Mouse (Mus musculus) hindbrain, embryonic 14.5 days (tissue): ENCODE measurements at regions not wholly inside any gene's neighbourhood (a gene's known extent, or its start where the extent isn't known, plus 50 kb on each side); places are given as distances from the start of the nearest gene placed in this dataset.

Experiments used
- ATAC-seq: fragments of 200-750 bp; cut with Nextera tagmentation; 2 replicates; pipeline ENCODE4 v1.8.0; 2017; ENCODE audit warnings: moderate number of reproducible peaks, mild to moderate bottlenecking, moderate TSS enrichment, moderate library complexity; ENCODE audit not compliant: low FRiP score
- DNase-seq: peaks from one replicate; pipeline ENCODE4 v3.0.0-alpha.2; 2015; ENCODE audit warnings: low spot score
- H3K27ac ChIP-seq: fragments of 300-500 bp; sonication (generic); 2 replicates; pipeline ENCODE4 v1.5.1; 2014; ENCODE audit warnings: mild to moderate bottlenecking, moderate library complexity
- H3K27me3 ChIP-seq: fragments of 300-500 bp; sonication (generic); 2 replicates; pipeline ENCODE4 v1.6.1; 2014; ENCODE audit warnings: mild to moderate bottlenecking, low read length, mixed read lengths; ENCODE audit not compliant: control insufficient read depth, insufficient read depth
- H3K36me3 ChIP-seq: fragments of 300-500 bp; sonication (generic); replicated peaks from 2 replicates; pipeline ENCODE4 v1.6.1; 2014; ENCODE audit not compliant: control insufficient read depth, insufficient read depth
- H3K4me1 ChIP-seq: fragments of 300-500 bp; sonication (generic); replicated peaks from 2 replicates; pipeline ENCODE4 v1.6.1; 2014; ENCODE audit warnings: antibody characterized with exemption, low read length, mixed read lengths; ENCODE audit not compliant: control insufficient read depth, insufficient read depth
- H3K4me2 ChIP-seq: fragments of 300-500 bp; sonication (generic); replicated peaks from 2 replicates; pipeline ENCODE4 v1.6.1; 2014; ENCODE audit warnings: mild to moderate bottlenecking, moderate library complexity
- H3K4me3 ChIP-seq: fragments of 300-500 bp; sonication (generic); replicated peaks from 2 replicates; pipeline ENCODE4 v1.5.1; 2014; ENCODE audit warnings: mild to moderate bottlenecking, low read length
- H3K9ac ChIP-seq: fragments of 300-500 bp; sonication (generic); 2 replicates; pipeline ENCODE4 v1.6.1; 2014
- H3K9me3 ChIP-seq: fragments of 300-500 bp; sonication (generic); 2 replicates; pipeline ENCODE4 v1.6.1; 2016; ENCODE audit warnings: low read length; ENCODE audit not compliant: control insufficient read depth
- WGBS: fragments of 180-500 bp; shearing (Covaris S2); extraction: QIAGEN DNeasy Blood & Tissue Kit; methylation state at CpG from one replicate; pipeline ENCODE4 v1.1.7; 2014; 5-methylcytosine and 5-hydroxymethylcytosine counted together

GRCm38 (mm10) chr3:99665363-99665762 lies 219.8 kb upstream of the Spag17 start:
- H3K4me2 ChIP-seq, result no peak overlapping the region
- H3K4me1 ChIP-seq, result no peaks in the 10 kb centered on the region
- no peaks in the 10 kb centered on the region for H3K27me3 ChIP-seq
- no peaks in the 10 kb centered on the region for H3K36me3 ChIP-seq
- no peak overlapping the region for H3K27ac ChIP-seq
- no peak for DNase-seq
- H3K9ac ChIP-seq, result no peak overlapping the region
- no peak overlapping the region for H3K4me3 ChIP-seq
- H3K9me3 ChIP-seq, result no peaks in the 10 kb centered on the region
- WGBS, result 75% methylated on average over 5 of the region's 5 CpGs
- ATAC-seq, result no peak

- ATAC-seq (0 out of 2 replicates have a peak, but pooled peaks have one; percentile 24), DNase-seq (no peak)
- Histone ChIP-seq H3K4me2 (no peak overlapping the region), H3K27ac (no peak overlapping the region), H3K9me3 (no peaks in the 10 kb centered on the region), H3K36me3 (no peaks in the 10 kb centered on the region), H3K9ac (no peak overlapping the region), H3K4me1 (no peaks in the 10 kb centered on the region), H3K27me3 (no peaks in the 10 kb centered on the region), H3K4me3 (no peak overlapping the region)
- WGBS, result 33% methylated on average over 10 of the region's 10 CpGs
Measured at GRCm38 (mm10) chr3:99665902-99666768, 219.1 kb upstream of the Spag17 start.

GRCm38 (mm10) chr3:99674145-99674544 lies 211.1 kb upstream of the Spag17 start:
- H3K9me3 ChIP-seq, result no peaks in the 10 kb centered on the region
- DNase-seq (no peak), ATAC-seq (no peak)
- no peak overlapping the region for H3K4me2 ChIP-seq
- no peaks in the 10 kb centered on the region for H3K27me3 ChIP-seq
- 94% methylated on average over 2 of the region's 2 CpGs for WGBS
- no peaks in the 10 kb centered on the region for H3K36me3 ChIP-seq
- no peak overlapping the region for H3K9ac ChIP-seq
- no peaks in the 10 kb centered on the region for H3K4me1 ChIP-seq
- no peak overlapping the region for H3K27ac ChIP-seq
- no peak overlapping the region for H3K4me3 ChIP-seq

- no peak overlapping the region for H3K9ac ChIP-seq
- H3K27me3 ChIP-seq, result no peaks in the 10 kb centered on the region
- no peaks in the 10 kb centered on the region for H3K4me1 ChIP-seq
- H3K4me2 ChIP-seq, result no peak overlapping the region
- DNase-seq (no peak), ATAC-seq (no peak)
- 94% methylated on average over 4 of the region's 4 CpGs for WGBS
- no peaks in the 10 kb centered on the region for H3K36me3 ChIP-seq
- H3K4me3 ChIP-seq, result no peak overlapping the region
- H3K9me3 ChIP-seq, result no peaks in the 10 kb centered on the region
- H3K27ac ChIP-seq, result no peak overlapping the region
Measured at GRCm38 (mm10) chr3:99709506-99709905, 175.7 kb upstream of the Spag17 start.

- Histone ChIP-seq H3K27ac (no peak overlapping the region), H3K9me3 (no peaks in the 10 kb centered on the region), H3K27me3 (no peaks in the 10 kb centered on the region), H3K9ac (no peak overlapping the region), H3K4me1 (no peaks in the 10 kb centered on the region), H3K4me2 (no peak overlapping the region), H3K4me3 (no peak overlapping the region), H3K36me3 (no peaks in the 10 kb centered on the region)
- ATAC-seq, result no peak
- DNase-seq, result no peak
- WGBS, result 60% methylated on average over 4 of the region's 4 CpGs
Measured at GRCm38 (mm10) chr3:99716381-99716780, 168.8 kb upstream of the Spag17 start.

GRCm38 (mm10) chr3:99738093-99738803 lies 147.0 kb upstream of the Spag17 start:
- WGBS, result 85% methylated on average over 3 of the region's 3 CpGs

GRCm38 (mm10) chr3:99739654-99740053 lies 145.6 kb upstream of the Spag17 start:
- Histone ChIP-seq H3K9ac (no peak overlapping the region), H3K36me3 (no peaks in the 10 kb centered on the region), H3K9me3 (no peaks in the 10 kb centered on the region), H3K27ac (no peak overlapping the region), H3K27me3 (no peaks in the 10 kb centered on the region), H3K4me3 (no peak overlapping the region), H3K4me1 (no peaks in the 10 kb centered on the region), H3K4me2 (no peak overlapping the region)
- WGBS, result 77% methylated on average over 7 of the region's 7 CpGs
- DNase-seq (no peak), ATAC-seq (no peak)

More at GRCm38 (mm10) chr3:99738093-99738803, 147.0 kb upstream of the Spag17 start:
- no peak overlapping the region for H3K4me2 ChIP-seq
- H3K27me3 ChIP-seq, result no peaks in the 10 kb centered on the region
- H3K27ac ChIP-seq, result no peak overlapping the region
- H3K36me3 ChIP-seq, result no peaks in the 10 kb centered on the region
- ATAC-seq (no peak), DNase-seq (no peak)
- no peaks in the 10 kb centered on the region for H3K9me3 ChIP-seq
- no peak overlapping the region for H3K4me3 ChIP-seq
- H3K4me1 ChIP-seq, result no peaks in the 10 kb centered on the region
- H3K9ac ChIP-seq, result no peak overlapping the region

GRCm38 (mm10) chr3:99741249-99742222 lies 143.7 kb upstream of the Spag17 start:
- no peak overlapping the region for H3K4me3 ChIP-seq
- ATAC-seq, result peak; percentile 73; the same call in 1 of the 2 replicates
- H3K27ac ChIP-seq, result no peak overlapping the region
- no peaks in the 10 kb centered on the region for H3K27me3 ChIP-seq
- H3K4me2 ChIP-seq, result no peak overlapping the region
- DNase-seq, result no peak
- H3K4me1 ChIP-seq, result no peaks in the 10 kb centered on the region
- H3K9me3 ChIP-seq, result no peaks in the 10 kb centered on the region
- WGBS, result 60% methylated on average over 3 of the region's 3 CpGs
- H3K9ac ChIP-seq, result no peak overlapping the region
- no peaks in the 10 kb centered on the region for H3K36me3 ChIP-seq

- Histone ChIP-seq H3K9me3 (no peaks in the 10 kb centered on the region), H3K4me2 (no peak overlapping the region), H3K27me3 (no peaks in the 10 kb centered on the region), H3K4me1 (no peaks in the 10 kb centered on the region), H3K4me3 (no peak overlapping the region), H3K27ac (no peak overlapping the region), H3K36me3 (no peaks in the 10 kb centered on the region), H3K9ac (no peak overlapping the region)
- DNase-seq, result no peak
- 82% methylated on average over 8 of the region's 8 CpGs for WGBS
- ATAC-seq, result no peak
Measured at GRCm38 (mm10) chr3:99749725-99750124, 135.5 kb upstream of the Spag17 start.
